Mouse (Mus musculus): ENCODE results near the gene Ppp1r27. TPM values are rescaled to one million over a fixed set of nuclear protein-coding genes. Genes with fewer than 3 reads are reported as not detected.

Ppp1r27 gene
- polyA plus RNA-seq, 1 experiment from 2014 or later: not detected

- Histone ChIP-seq H3K4me2 (peak within 1 kb of the TSS; percentile 70), H3K9me3 (replicated peaks; ENCODE audit: control insufficient read depth, low read length) (no peaks in the 10 kb centered on the region), H3K36me3 (ENCODE audit: control insufficient read depth, insufficient read depth, low read length) (no peaks in the 10 kb centered on the region), H3K9ac (ENCODE audit: low read depth, low read length) (peak within 1 kb of the TSS; percentile 59), H3K27ac (ENCODE audit: low read depth, low read length) (no peak within 1 kb of the TSS; the same call in 1 of the 2 replicates), H3K4me3 (ENCODE audit: low read depth, low read length) (peak within 1 kb of the TSS; percentile 42), H3K27me3 (ENCODE audit: control insufficient read depth, insufficient read depth, low read length) (peaks cover 75% of the 10 kb centered on the region), H3K4me1 (ENCODE audit: control insufficient read depth, insufficient read depth, low read length) (0 out of 2 replicates have a peak, but pooled peaks cover 6% of the 10 kb centered on the region)
- WGBS (ENCODE audit: insufficient replicate concordance): 7% methylated on average over 58 of the region's 62 CpGs
- ATAC-seq (replicated peaks; ENCODE audit: insufficient number of reproducible peaks, low FRiP score, low TSS enrichment): peak; percentile 23; the same call in 1 of the 2 replicates
Measured at GRCm38 (mm10) chr11:120530085-120530964, 20.6 kb downstream of the Ppp1r27 start, which contains the start of gene Gcgr. Gene Gcgr, plus strand, starts transcription at chr11:120530699.

GRCm38 (mm10) chr11:120528903-120529302 is 22.0 kb downstream of the Ppp1r27 start:
- Histone ChIP-seq H3K4me1 (ENCODE audit: control insufficient read depth, insufficient read depth, low read length) (0 out of 2 replicates have a peak, but pooled peaks cover 6% of the 10 kb centered on the region), H3K27ac (ENCODE audit: low read depth, low read length) (no peak overlapping the region), H3K9me3 (replicated peaks; ENCODE audit: control insufficient read depth, low read length) (peaks cover 3% of the 10 kb centered on the region; the same call in 1 of the 2 replicates), H3K4me2 (no peak overlapping the region; the same call in 1 of the 2 replicates), H3K9ac (ENCODE audit: low read depth, low read length) (no peak overlapping the region), H3K27me3 (ENCODE audit: control insufficient read depth, insufficient read depth, low read length) (peaks cover 63% of the 10 kb centered on the region), H3K36me3 (ENCODE audit: control insufficient read depth, insufficient read depth, low read length) (no peaks in the 10 kb centered on the region), H3K4me3 (ENCODE audit: low read depth, low read length) (no peak overlapping the region)
- no peak for ATAC-seq (replicated peaks; ENCODE audit: insufficient number of reproducible peaks, low FRiP score, low TSS enrichment)
- 36% methylated on average over 4 of the region's 4 CpGs for WGBS (ENCODE audit: insufficient replicate concordance)

GRCm38 (mm10) chr11:120527690-120528354 is 23.1 kb downstream of the Ppp1r27 start:
- no peak for ATAC-seq (replicated peaks; ENCODE audit: insufficient number of reproducible peaks, low FRiP score, low TSS enrichment)
- WGBS (ENCODE audit: insufficient replicate concordance): 73% methylated on average over 9 of the region's 9 CpGs
- Histone ChIP-seq H3K9me3 (replicated peaks; ENCODE audit: control insufficient read depth, low read length) (peaks cover 3% of the 10 kb centered on the region; the same call in 1 of the 2 replicates), H3K27me3 (ENCODE audit: control insufficient read depth, insufficient read depth, low read length) (peaks cover 55% of the 10 kb centered on the region), H3K9ac (ENCODE audit: low read depth, low read length) (no peak overlapping the region), H3K4me3 (ENCODE audit: low read depth, low read length) (no peak overlapping the region), H3K36me3 (ENCODE audit: control insufficient read depth, insufficient read depth, low read length) (no peaks in the 10 kb centered on the region), H3K4me1 (ENCODE audit: control insufficient read depth, insufficient read depth, low read length) (0 out of 2 replicates have a peak, but pooled peaks cover 6% of the 10 kb centered on the region), H3K4me2 (no peak overlapping the region), H3K27ac (ENCODE audit: low read depth, low read length) (no peak overlapping the region)

- Histone ChIP-seq H3K27ac (ENCODE audit: low read depth, low read length) (no peak overlapping the region), H3K4me1 (ENCODE audit: control insufficient read depth, insufficient read depth, low read length) (peaks cover 6% of the 10 kb centered on the region; the same call in 1 of the 2 replicates), H3K4me3 (ENCODE audit: low read depth, low read length) (no peak overlapping the region), H3K27me3 (ENCODE audit: control insufficient read depth, insufficient read depth, low read length) (peaks cover 36% of the 10 kb centered on the region), H3K36me3 (ENCODE audit: control insufficient read depth, insufficient read depth, low read length) (no peaks in the 10 kb centered on the region), H3K4me2 (no peak overlapping the region), H3K9me3 (replicated peaks; ENCODE audit: control insufficient read depth, low read length) (peaks cover 3% of the 10 kb centered on the region; the same call in 1 of the 2 replicates), H3K9ac (ENCODE audit: low read depth, low read length) (no peak overlapping the region)
- WGBS (ENCODE audit: insufficient replicate concordance): 70% methylated on average over 2 of the region's 2 CpGs
- ATAC-seq (replicated peaks; ENCODE audit: insufficient number of reproducible peaks, low FRiP score, low TSS enrichment): no peak
Measured at GRCm38 (mm10) chr11:120525959-120526358, 25.0 kb downstream of the Ppp1r27 start.

GRCm38 (mm10) chr11:120522581-120522980 is 28.4 kb downstream of the Ppp1r27 start:
- Histone ChIP-seq H3K36me3 (ENCODE audit: control insufficient read depth, insufficient read depth, low read length) (no peaks in the 10 kb centered on the region), H3K4me1 (ENCODE audit: control insufficient read depth, insufficient read depth, low read length) (no peaks in the 10 kb centered on the region; the same call in 1 of the 2 replicates), H3K4me2 (no peak overlapping the region), H3K27me3 (ENCODE audit: control insufficient read depth, insufficient read depth, low read length) (peaks cover 3% of the 10 kb centered on the region; the same call in 1 of the 2 replicates), H3K9me3 (replicated peaks; ENCODE audit: control insufficient read depth, low read length) (peaks cover 3% of the 10 kb centered on the region; the same call in 1 of the 2 replicates), H3K4me3 (ENCODE audit: low read depth, low read length) (no peak overlapping the region), H3K27ac (ENCODE audit: low read depth, low read length) (no peak overlapping the region), H3K9ac (ENCODE audit: low read depth, low read length) (no peak overlapping the region)
- ATAC-seq (replicated peaks; ENCODE audit: insufficient number of reproducible peaks, low FRiP score, low TSS enrichment): no peak
- 82% methylated on average over 8 of the region's 8 CpGs for WGBS (ENCODE audit: insufficient replicate concordance)

DNA sequence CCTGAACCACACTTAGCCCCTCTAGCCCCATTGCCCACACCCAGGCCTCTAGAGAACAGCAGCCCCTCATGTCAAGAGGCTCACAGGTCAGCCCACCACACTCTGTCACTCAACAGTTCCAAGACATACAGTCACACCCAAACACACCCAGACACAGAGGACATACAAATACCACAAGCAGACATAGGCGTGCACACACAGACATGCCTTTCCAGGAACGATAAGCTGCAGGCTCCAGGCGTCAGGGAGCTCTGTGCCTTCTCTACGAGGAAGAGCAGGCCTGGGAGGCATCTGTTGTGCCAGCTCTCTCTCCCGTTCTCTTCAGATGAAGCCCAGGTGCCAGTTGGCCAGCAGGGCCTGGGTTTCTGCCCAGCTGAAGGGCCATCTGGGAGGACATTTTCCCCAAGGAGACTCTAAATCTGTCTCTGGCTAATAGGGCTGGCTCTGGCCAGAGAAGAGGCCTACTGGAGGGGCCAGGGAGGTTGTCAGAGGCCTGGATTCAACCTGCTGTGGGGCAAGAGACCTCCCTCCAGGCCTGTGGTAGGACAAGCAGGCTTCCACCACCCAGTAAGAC is 29.9 kb downstream of the Ppp1r27 start:
- no peak overlapping the region for H3K4me3 ChIP-seq (ENCODE audit: low read depth, low read length)
- 68% methylated on average over 5 of the region's 5 CpGs for WGBS (ENCODE audit: insufficient replicate concordance)
- no peaks in the 10 kb centered on the region for H3K36me3 ChIP-seq (ENCODE audit: control insufficient read depth, insufficient read depth, low read length)
- H3K27me3 ChIP-seq (ENCODE audit: control insufficient read depth, insufficient read depth, low read length): peaks cover 2% of the 10 kb centered on the region; the same call in 1 of the 2 replicates
- H3K4me1 ChIP-seq (ENCODE audit: control insufficient read depth, insufficient read depth, low read length): no peaks in the 10 kb centered on the region; the same call in 1 of the 2 replicates
- ATAC-seq (replicated peaks; ENCODE audit: insufficient number of reproducible peaks, low FRiP score, low TSS enrichment): no peak
- no peak overlapping the region for H3K4me2 ChIP-seq
- peaks cover 3% of the 10 kb centered on the region; the same call in 1 of the 2 replicates for H3K9me3 ChIP-seq (replicated peaks; ENCODE audit: control insufficient read depth, low read length)
- H3K9ac ChIP-seq (ENCODE audit: low read depth, low read length): no peak overlapping the region
- no peak overlapping the region for H3K27ac ChIP-seq (ENCODE audit: low read depth, low read length)

GRCm38 (mm10) chr11:120520498-120520897 is 30.4 kb downstream of the Ppp1r27 start:
- H3K4me3 ChIP-seq (ENCODE audit: low read depth, low read length): no peak overlapping the region
- H3K4me2 ChIP-seq: no peak overlapping the region
- H3K9ac ChIP-seq (ENCODE audit: low read depth, low read length): 0 out of 2 replicates have a peak overlapping the region, but pooled peaks have one; percentile 1
- 67% methylated on average over 9 of the region's 9 CpGs for WGBS (ENCODE audit: insufficient replicate concordance)
- no peak for ATAC-seq (replicated peaks; ENCODE audit: insufficient number of reproducible peaks, low FRiP score, low TSS enrichment)
- H3K9me3 ChIP-seq (replicated peaks; ENCODE audit: control insufficient read depth, low read length): peaks cover 3% of the 10 kb centered on the region; the same call in 1 of the 2 replicates
- peaks cover 2% of the 10 kb centered on the region; the same call in 1 of the 2 replicates for H3K27me3 ChIP-seq (ENCODE audit: control insufficient read depth, insufficient read depth, low read length)
- no peaks in the 10 kb centered on the region for H3K36me3 ChIP-seq (ENCODE audit: control insufficient read depth, insufficient read depth, low read length)
- H3K27ac ChIP-seq (ENCODE audit: low read depth, low read length): no peak overlapping the region
- no peaks in the 10 kb centered on the region; the same call in 1 of the 2 replicates for H3K4me1 ChIP-seq (ENCODE audit: control insufficient read depth, insufficient read depth, low read length)

GRCm38 (mm10) chr11:120519738-120520137 is 31.2 kb downstream of the Ppp1r27 start:
- H3K4me3 ChIP-seq (ENCODE audit: low read depth, low read length): no peak overlapping the region
- peak overlapping the region; percentile 9; the same call in 1 of the 2 replicates for H3K4me2 ChIP-seq
- H3K27ac ChIP-seq (ENCODE audit: low read depth, low read length): peak overlapping the region; percentile 3; the same call in 1 of the 2 replicates
- H3K9me3 ChIP-seq (replicated peaks; ENCODE audit: control insufficient read depth, low read length): no peaks in the 10 kb centered on the region
- H3K4me1 ChIP-seq (ENCODE audit: control insufficient read depth, insufficient read depth, low read length): no peaks in the 10 kb centered on the region; the same call in 1 of the 2 replicates
- ATAC-seq (replicated peaks; ENCODE audit: insufficient number of reproducible peaks, low FRiP score, low TSS enrichment): 0 out of 2 replicates have a peak, but pooled peaks have one; percentile 36
- peaks cover 2% of the 10 kb centered on the region; the same call in 1 of the 2 replicates for H3K27me3 ChIP-seq (ENCODE audit: control insufficient read depth, insufficient read depth, low read length)
- WGBS (ENCODE audit: insufficient replicate concordance): 38% methylated on average over 9 of the region's 9 CpGs
- H3K9ac ChIP-seq (ENCODE audit: low read depth, low read length): 0 out of 2 replicates have a peak overlapping the region, but pooled peaks have one; percentile 1
- no peaks in the 10 kb centered on the region for H3K36me3 ChIP-seq (ENCODE audit: control insufficient read depth, insufficient read depth, low read length)

Measured in heart, embryonic 11.5 days (tissue).